Mouse (Mus musculus) forelimb bud, embryonic 11.5 days (tissue): Measurements from ENCODE around the gene Dgkh.
"Not testable (repeated sequence)": the region's sequence is repeated elsewhere in the genome, so short reads cannot be mapped to it uniquely, and the experiment has no call there.

Source experiments
- DNase-seq: peaks from one replicate; pipeline ENCODE4 v3.0.0-alpha.2; 2012; ENCODE audit warnings: low read depth, low spot score

The Dgkh gene

GRCm38 (mm10) chr14:78630923-78631875 is 101.4 kb downstream of the Dgkh start:
- DNase-seq, result no peak

DNA sequence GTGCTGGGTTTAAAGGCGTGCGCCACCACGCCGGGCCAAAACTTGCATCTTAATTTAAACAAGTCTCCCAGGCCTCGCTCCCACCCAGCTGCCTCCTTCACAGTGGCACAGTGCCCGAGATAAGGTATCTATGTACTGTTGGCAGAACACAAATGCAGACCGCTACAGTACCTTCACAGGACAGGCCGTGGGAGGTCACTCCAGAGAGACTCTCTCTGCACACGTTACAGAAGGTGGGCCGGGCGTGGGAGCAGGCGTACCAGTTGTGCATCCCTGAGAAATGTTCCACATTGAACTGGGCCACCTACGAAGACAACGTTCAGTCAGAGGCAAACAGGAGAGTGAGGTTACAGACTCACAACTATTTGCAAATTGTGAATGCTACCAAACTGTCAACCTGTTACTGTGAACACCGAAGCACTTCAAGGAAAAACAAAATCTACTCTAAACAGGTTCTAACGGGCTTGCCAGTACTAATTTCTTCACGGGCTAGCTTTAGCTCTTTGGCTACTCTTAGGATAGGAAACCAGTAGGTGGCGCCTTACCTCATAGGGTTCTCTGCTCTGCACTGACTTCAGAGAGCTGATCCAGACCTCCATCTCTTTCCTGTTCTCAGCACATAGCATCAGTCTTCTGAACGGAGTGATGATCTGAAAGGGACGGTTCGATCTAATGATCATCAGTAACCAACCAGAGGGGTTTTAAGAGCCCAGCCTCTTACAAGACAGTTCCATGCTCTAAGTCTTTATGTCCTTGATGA is 104.9 kb downstream of the Dgkh start:
- peak; percentile 5 for DNase-seq

GRCm38 (mm10) chr14:78618883-78619295 is 113.7 kb downstream of the Dgkh start:
- no peak for DNase-seq

- DNase-seq, result peak; percentile 8
Observed at GRCm38 (mm10) chr14:78613569-78613968, 119.0 kb downstream of the Dgkh start.

- DNase-seq, result no peak
Observed at GRCm38 (mm10) chr14:78612111-78612788, 120.3 kb downstream of the Dgkh start.

GRCm38 (mm10) chr14:78594916-78595315 is 137.7 kb downstream of the Dgkh start:
- DNase-seq, result no peak

DNA sequence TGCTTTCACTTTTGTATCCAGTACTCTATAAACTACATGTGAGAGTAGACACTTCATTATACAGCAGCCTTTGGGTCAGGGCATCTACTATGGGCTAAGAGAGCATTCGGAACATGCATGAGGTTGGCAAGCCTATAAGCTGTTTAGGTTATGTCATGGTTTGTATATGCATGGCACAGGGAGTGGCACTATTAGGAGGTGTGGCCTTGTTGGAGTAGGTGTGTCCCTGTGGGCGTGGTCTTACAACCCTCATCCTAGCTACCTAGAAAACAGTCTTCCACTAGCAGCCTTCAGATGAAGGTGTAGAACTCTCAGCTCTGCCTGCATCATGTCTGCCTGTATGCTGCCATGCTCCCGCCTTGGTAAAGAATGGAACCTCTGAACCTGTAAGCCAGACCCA is 139.6 kb downstream of the Dgkh start:
- no peak for DNase-seq

- peak; percentile 59 for DNase-seq
Observed at GRCm38 (mm10) chr14:78590335-78590734, 142.2 kb downstream of the Dgkh start.

DNA sequence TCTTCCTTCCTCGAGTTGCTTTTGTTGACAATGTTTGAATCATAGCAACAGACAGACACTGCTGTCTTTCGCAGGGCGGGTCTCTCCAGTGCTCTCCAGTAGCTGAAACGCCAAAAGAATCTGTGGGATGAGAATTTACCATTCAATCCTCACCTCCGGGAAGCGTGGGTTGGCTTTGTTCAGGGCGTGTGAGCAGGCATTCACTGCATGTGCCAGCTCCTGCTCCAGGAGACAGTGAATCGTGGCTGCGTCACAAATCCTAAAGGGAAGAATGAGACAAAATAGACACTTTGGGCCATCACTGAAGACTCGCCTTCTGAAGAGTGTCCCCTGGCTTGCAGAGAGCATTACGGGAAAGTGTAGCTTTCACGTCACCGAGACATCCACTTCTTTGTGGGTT is 148.4 kb downstream of the Dgkh start:
- DNase-seq, result no peak

DNA sequence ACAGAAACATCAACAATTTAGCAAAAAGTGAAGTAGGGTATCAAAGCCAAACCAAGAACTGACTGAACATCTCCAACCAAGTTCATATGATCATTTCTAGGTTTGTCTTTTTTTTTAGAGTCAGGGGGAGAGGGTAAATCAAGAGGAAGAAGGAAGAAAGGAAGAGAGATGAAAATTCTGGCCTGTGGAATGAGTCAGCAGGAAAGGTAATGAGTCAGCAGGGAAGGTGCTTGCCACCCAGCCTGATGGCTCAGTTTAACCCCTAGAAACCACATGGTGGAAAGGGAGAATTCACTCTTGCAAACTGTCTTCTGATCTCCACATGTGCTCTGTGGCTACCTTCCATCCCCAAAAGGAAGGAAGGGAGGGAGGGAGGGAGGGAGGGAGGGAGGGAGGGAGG is 149.4 kb downstream of the Dgkh start:
- no peak for DNase-seq

DNA sequence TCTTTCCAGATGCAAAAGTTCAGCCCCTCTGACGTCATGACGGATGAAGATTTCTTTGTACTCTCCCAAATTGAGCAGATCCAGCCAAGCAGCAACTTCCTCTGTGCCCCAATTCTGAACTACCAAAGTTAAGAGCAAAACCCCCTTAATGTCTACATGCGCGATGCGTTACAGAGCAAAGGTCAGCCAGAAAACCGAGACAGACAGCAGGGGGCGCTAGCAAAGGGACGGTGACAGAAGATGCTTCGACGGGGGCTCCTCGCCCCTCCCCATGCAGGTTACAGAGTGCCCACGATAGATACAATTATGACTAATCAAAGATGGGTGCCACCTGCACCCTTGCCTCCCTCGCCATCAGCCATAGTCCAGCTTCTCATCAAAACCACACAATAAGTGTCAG is 156.7 kb downstream of the Dgkh start:
- no peak for DNase-seq

DNA sequence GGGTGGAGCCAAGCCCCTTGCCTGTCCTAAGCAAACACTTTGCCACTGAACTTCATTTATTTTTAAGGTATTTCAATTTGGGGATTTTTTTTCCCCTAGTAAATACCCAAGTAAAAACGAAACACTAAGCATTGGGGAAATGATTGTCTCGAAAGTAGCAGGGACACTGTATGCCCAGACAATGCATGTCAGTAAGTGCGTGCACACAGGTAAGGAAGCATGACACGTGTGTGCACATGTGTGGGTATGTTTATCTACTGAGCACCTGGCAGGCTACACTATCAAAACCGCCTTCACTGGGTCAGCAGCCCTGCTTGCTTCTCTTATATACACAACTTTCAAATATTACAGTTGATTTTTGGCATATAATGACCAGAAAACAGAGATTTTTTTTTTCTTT is 164.2 kb downstream of the Dgkh start:
- no peak for DNase-seq

DNA sequence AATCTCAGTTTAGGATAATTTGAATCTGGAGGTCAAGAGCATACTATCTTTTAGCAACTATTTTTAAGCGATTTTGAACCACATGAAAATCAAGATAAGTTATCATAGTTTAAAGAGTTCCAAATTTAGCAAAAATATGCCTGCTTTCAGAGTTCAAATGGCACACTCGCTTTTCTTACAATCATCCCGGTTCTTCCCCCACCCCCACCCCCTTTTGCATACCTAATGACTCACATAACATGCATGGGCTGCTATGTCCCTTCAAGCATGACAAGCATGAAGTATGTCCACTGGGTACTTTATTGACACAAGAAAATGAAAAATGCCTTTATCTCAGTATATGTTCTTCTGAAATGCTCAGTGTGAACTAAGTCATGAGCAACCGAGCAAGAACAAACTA is 166.1 kb downstream of the Dgkh start:
- DNase-seq, result no peak

GRCm38 (mm10) chr14:78564292-78564691 is 168.3 kb downstream of the Dgkh start:
- no peak for DNase-seq

DNA sequence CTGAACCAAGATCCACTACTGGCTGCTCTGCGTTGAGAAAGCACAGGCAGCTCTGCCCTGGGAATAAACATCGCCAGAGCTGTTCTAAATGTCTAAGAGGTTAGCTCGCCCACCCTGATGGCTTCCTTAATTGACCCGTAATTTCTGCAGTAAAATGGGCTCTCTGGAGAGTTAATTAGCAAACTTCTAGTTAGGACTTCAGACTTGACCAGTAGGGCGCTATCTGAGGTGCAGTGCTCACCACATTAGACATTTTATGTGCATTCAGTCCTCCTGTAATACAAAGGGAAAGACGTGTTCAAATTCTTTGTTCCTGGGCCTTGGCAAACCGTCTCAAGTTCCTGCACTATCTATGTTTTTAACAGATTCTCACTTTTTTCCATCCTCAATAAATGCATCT is 169.4 kb downstream of the Dgkh start:
- peak; percentile 36 for DNase-seq

DNA sequence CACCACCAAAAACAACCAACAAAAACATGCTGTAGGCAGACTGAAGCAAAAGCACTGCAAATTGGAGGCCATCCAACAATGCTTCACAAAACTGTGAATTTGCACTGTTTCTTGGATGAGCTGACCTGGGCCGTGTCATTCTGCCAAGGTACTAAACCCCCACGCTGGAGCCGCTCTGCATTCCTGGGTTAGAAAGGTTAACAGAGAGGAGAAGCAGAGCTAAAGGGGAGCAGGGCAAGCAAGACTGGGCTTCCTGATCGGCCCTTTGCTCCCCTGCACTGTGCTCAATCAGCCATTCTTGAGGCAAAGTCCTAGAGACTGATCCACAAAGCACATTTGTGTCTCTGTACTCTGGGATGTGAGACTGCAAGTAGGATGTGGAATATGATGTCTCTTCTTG is 170.5 kb downstream of the Dgkh start:
- no peak for DNase-seq

- DNase-seq, result no peak
Observed at GRCm38 (mm10) chr14:78559042-78559441, 173.5 kb downstream of the Dgkh start.

- not testable (repeated sequence) for DNase-seq
Observed at GRCm38 (mm10) chr14:78554830-78555229, 177.7 kb downstream of the Dgkh start.

DNA sequence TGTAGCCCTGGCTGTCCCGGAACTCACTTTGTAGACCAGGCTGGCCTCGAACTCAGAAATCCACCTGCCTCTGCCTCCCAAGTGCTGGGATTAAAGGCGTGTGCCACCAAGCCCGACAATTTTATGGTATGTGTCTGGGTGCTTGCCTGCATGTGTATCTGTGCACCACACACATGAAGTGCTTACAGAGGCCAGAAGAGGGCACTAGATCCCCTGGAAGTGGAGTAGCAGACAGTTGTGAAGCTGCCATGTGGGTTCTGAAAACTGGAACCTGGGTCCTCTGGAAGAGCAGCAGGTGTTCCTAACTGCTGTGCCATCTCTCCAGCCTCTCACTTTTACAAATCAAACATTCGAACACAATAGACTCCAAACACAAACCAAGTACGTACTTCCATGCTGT is 178.9 kb downstream of the Dgkh start:
- no peak for DNase-seq

- DNase-seq, result no peak
Observed at GRCm38 (mm10) chr14:78548807-78549206, 183.8 kb downstream of the Dgkh start.

GRCm38 (mm10) chr14:78541319-78541718 is 191.3 kb downstream of the Dgkh start:
- DNase-seq, result no peak

DNA sequence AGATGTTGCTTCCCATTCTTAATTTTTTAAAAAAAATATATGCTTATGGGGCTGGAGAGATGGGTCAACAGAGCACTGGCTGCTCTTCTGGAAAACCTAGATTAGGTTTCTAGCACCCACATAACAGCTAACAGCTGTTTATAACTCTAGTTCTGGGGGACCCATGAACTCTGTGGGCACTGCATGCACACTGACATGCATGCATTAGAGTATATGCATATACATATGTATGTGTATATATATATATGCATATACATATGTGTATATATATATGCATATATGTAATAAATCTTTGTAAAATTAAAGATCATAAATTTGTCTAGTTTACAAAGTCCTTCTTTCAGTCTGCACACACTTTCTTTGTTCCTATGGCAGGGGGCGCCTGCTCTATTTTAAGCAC is 192.8 kb downstream of the Dgkh start:
- DNase-seq, result no peak
